Mouse (Mus musculus) MEL-GATA-1-ER (cell line): ENCODE measurements around the gene Pawr.
"Not testable (repeated sequence)": the region's sequence is repeated elsewhere in the genome, so short reads cannot be mapped to it uniquely, and the experiment has no call there.

Experiments used
- DNase-seq: peaks from one replicate; pipeline ENCODE4 v3.0.0-alpha.2; 2012; ENCODE audit warnings: low read depth; ENCODE audit errors: extremely low read depth

The Pawr gene

DNA sequence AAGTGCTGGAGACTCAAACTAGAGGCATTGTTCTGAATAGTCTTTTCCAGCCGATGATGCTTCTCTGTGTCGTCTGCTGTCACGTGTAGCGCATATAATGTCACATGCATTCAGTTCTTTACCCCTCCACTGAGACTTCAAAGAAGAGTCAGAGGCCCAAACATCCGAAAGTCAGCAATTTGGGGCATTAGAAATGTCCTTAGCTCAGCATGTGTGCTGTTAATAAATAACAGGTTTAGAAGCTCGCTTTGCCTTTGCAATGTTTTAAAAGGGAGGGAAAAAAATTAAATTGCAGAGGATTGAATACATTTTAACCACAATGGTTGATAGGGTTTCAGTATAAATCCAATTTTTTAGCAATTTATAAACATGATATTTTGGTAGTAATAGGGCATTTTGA is 18.1 kb upstream of the Pawr start:
- no peak for DNase-seq

DNA sequence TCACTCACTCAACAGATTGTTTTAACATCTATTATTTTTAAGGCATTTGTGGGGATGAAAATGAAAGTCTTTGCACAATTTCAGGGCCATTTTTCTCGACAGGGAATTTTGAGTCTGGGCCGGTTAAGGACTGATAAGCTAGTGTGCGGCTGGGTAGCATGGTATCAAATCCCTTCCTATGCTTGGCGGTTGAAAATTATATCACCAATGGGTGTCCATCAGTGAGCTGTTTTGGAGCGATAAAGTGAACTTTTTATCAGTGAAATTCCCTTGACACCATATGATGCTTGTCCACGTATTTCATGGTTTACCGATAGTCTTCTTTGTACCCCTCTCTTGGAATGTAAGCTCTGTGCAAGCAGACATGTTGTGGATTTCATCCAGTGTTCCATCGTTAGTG is 17.5 kb upstream of the Pawr start:
- no peak for DNase-seq

DNA sequence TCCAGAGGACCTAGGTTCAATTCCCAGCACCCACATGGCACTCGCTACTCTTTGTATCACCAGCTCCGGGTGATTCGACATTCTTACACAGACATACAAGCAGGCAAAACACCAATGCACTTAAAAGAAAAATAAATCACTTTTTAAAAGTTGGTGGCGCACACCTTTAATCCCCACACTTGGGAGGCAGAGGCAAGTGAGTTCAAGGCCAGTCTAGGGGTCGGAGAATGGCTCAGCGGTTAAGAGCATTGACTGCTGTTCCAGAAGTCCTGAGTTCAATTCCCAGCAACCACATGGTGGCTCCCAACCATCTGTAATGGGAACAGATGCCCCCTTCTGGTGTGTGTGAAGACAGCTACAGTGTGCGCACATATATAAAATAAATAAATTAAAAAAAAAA is 16.7 kb upstream of the Pawr start:
- DNase-seq: no peak

DNA sequence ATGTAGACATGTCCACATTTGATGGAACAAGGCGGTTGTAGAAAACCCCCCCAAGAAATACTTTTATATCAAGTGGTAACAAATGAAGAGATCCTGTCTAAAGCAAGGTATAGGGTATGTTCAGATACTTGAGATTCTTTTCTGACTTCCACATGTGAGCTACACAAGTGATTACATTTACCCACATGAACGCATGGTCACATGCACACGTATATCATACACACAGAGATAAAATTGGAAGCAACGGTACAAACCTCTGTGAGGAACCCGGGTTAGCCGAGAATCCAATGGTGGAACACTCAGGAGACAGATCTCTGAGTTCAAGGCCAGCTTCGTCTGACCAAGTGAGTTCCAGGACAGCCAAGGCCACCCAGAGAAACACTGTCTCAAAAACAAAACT is 3.6 kb upstream of the Pawr start:
- no peak for DNase-seq

DNA sequence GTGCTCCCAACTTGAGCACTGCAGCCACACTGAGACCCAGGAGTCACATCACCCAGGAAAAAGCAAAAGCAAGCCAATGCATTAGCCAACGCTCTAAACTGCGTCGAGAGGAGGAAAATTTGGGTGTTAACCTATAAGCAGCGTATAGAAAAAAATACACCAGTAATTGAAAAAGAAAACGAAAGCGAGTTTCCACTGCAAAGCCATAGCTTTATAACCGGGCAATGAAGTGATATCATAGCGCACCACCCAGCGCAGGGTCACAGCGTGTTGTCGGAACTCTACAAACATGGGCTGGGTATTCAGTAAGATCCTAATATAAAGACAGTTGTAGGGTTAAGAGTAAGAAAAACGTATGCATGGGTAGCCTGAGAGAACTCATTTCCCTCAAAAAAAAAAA is 2.9 kb upstream of the Pawr start:
- DNase-seq: no peak

DNA sequence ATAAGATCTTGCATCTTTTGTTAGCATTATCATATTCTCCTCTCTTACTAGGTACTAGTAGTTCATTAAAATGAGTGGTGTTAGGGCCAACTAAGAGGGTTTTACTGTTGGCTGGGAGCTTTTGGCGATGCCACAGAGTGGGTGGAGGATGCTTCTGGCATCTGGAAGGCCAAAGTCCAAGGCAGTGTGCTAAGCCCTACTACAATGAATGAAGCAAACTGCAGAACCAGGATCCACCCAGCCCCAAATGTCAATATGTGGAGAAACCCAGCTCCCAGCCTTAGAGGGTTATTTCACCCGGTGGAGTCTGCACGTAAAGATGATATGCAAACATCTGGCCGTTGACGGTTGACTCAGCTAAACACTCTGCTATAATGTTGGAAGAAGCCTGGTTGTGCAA is 2.1 kb upstream of the Pawr start:
- DNase-seq: no peak

DNA sequence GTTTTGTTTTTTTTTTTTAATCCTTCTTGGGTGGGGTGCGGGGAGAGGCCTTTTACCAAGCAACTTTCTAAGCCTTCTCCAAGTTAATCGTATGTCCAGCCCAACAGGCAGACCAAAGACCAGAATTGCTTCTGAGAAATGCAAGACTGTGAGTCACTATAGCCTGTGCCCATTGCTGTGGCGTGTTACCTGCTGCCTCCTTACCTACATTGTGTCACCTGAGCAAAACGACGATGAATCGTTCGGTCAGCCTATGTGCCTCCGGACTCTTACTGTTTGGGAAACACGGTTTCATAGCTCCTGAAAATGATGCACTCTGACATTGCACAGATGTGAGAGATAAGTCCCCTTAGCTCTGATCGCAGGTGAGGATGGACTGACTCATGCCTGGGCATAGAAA is 957 bp upstream of the Pawr start:
- no peak for DNase-seq

DNA sequence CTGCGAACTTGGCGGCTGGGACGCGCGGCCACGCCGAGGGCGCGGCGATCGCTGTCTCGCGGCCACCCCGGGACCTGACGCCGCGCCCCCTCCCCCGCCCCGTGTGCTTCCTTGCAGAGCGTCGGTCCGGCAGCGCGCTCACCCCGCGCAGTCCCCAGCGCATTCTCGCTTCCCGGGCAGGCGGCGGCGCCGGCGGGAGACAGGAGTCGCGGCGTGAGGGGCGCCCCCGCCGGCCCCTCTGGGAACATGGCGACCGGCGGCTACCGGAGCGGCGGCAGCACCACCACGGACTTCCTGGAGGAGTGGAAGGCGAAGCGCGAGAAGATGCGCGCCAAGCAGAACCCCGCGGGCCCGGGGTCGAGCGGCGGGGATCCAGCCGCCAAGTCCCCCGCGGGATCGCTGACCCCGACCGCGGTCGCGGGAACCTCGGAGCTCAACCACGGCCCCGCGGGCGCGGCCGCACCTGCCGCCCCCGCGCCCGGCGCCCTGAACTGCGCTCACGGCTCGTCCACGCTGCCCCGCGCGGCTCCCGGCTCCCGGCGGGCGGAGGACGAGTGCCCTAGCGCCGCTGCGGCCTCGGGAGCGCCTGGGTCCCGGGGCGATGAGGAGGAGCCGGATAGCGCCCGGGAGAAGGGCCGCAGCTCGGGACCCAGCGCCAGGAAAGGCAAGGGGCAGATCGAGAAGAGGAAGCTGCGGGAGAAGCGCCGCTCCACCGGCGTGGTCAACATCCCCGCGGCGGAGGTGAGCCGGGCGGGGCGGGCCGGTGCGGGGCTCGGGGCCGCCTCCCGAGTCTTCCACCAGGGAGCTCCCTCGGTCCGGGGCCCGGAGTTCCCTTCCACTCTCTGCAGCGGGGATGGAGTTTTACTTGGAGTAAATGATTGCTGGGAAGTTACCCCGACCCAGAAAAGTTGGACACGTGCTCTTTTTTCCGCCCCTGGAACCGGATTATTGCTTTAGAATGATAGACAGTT is 935 bp downstream of the Pawr start:
- no peak for DNase-seq

DNA sequence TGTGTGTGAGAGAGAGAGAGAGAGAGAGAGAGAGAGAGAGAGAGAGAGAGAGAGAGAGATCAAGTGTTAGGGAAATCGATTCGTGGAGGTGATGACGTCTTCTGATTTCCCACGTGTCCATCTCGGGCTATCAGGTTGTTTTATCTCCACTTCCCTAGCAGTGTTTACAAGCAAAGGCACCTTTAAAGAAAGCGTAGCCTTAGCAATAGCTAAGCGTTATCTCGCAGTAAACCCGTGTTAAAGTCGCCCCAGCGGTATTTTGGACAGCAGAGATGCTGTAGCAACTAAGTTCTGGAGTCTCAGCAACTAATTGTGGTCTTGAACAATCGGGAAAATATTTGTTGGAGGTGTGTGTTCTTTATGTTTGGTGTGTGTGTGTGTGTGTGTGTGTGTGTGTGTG is 1.7 kb downstream of the Pawr start:
- DNase-seq: no peak

DNA sequence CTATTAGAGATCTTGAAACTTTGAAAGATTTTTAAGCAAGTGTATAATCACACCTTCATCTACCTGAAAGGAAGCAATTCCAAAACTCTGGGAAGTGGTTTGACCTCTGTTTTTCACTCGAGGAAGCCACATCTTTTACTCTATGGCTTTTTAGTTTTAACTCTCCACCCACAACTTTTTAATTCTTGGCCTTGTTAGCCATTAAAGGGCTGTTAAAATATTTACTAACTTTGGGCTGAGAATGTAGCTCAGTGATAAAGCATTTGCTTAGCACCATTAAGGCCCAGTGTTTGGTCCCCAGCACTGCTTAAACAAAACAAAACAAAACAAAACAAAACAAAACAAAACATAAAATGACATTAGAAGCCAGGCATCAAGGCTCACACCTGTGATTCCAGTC is 2.2 kb downstream of the Pawr start:
- DNase-seq: no peak

DNA sequence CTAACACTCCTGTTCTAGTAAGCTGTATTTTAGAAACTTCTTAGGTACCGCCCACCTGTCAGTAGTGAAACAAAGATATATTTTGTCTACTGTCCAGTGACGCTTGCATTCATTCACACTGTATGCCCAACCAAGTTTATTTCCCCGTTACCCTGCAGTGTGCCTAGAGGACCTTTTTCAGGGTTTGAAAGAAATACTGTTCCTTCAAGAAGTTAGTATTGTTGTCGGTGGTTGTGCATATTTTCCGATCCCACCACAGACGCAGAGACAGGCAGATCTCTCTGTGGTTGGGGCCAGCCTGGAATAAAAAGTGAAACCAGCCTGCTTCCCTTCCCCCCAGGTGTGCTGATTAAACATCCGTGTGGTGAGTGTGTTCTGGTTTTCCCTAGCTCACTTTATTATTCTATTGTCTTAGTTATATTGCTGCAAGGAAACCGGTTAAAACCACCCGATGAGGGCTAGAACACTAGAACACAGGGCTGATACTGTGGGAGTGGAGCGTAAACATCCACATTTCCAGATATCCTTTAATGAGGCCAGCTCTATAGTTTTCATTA is 3.9 kb downstream of the Pawr start:
- no peak for DNase-seq

DNA sequence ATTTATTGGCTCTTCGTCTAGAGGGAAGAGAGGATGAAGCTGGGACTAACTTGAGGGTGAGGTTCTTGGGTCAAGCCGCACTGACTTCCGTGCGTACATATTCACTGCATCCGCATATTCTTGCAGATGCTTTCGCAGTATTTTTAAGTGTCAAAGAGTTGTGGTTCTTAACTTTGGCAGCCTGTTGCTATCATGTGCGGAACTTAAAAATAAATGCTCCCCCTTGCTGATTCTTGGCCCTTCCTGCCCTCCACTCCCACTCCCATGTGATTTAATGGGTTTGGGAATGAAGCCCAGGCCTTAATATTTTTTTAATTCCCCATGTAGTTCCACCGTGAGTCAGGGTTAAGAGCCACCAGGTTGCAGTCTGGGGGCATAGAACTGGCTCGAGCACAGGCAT is 4.7 kb downstream of the Pawr start:
- no peak for DNase-seq

DNA sequence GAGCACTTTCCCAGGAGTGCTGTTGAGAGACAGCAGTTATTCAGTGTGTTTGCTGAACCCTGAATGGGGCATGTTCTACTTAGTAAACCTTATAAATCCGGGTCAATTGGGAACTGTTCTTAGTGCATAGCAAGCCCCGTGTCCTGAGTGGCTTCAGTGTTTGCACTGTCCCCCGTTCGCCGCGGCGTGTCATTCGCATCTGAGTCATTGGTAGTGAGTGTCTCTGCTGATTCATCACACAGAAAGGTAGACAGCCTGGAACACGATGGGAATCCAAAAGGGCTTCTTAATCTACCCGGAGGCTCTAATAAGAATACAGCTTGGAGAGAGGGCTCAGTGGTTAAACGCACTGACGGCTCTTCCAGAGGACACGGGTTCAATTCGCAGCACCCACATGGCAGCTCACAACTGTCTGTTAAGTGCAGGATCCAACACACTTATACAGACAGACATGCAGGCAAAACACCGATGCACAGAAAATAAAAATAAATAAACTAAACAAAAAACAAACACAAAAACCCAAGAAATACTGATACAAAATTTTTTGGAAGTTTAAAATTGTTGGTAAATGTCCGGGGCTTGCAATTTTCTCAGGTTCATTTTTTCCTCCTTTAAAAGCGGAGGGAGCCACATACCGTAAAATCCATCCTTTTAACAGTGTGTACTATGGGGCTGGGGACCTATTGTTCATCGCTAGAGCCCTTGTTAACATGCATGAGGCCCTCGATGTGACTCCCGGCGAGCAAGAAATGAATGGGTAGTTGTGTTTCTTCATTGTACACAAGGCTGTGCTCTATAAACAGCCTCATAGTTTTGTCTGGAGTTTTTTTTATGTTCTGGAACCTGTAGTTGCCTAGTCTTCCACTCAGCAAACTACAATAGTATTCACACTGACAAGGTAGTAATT is 6.4 kb downstream of the Pawr start:
- no peak for DNase-seq

DNA sequence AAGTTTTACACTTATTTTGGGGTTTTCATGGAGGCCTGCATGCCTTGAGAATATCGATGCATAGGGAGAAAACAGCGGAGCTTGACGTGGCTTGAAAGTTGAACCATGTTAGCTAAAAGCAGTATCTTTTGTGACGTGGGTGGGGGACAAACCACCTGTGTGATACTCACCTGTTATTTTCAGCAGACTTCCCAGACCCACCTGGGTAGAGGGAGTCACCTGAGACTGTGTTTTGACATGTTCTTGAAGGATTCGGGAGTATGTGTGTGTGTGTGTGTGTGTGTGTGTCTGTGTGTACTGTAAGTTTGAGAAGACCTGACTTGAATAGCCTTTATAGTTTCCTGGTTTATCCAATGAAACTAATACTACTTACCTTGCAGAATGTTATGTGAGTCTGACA is 7.2 kb downstream of the Pawr start:
- no peak for DNase-seq

DNA sequence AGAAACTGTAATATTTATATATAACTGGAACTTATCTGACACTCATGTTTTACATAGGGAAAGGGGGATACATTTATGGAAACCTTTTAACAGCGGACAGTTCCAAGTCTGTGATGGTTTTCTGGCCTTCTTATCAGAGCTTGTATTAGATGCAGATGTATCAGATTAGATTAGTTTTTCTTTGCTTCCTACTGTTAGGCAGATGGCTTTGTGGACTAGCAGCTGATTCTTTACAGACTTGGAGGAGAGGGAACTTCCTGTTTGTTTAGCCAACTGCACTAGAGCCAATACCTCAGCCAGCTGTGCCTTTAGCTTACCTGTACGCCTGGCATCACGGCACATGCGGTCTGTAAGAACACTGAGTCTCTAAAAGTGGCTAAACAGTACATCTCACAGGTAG is 8.0 kb downstream of the Pawr start:
- DNase-seq: no peak

DNA sequence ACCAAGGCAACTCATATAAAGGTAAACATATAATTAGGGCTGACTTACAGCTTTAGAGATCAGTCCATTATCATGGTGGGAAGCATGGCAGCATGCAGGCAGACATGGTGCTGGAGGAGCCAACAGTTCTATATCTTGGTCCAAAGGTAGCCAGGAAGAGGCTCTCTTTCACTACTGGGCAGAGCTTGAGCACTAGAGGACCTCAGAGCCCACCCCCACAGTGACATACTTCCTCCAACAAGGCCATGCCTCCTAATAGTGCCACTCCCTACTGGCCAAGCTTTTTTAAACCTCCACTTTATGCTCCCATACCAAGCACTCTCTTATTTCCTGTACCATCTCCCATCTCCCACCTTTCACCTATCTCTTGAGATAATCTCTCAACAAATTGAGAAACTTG is 11.8 kb downstream of the Pawr start:
- DNase-seq: no peak

DNA sequence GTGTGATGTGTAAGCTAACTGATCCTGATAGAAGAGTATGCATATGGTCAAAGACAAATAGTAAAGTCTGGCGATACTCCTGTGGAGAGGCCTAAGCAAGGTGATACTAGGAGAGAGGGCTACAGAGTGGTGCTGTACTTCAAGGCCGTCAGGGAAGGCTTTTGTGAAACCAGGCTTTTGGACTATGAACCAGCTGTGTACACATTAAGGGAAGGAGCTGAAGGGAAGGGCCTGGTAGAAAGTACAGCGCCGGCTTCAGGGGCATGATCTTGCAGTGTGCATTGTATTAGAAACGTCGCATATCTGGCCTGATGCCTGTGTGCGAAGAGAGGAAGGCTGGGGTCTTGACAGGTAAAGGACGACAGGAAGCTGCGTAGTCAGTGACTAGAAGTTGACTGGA is 13.2 kb downstream of the Pawr start:
- no peak for DNase-seq

DNA sequence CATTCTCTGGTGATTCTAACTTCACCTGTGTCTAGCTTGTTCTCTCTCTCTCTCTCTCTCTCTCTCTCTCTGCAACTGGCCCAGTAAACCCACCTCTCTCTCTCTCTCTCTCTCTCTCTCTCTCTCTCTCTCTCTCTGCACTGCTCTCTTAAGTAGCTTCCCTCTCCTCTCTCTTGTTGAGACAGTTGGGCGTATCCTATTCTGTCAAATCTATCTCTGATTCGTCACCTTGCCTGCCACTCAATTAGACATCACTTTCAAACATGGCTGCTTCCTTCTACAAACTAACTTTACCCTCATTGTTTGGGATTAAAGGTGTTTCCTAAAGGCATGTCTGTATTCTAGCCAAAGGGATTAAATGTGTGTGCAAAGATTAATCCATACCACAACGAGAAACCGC is 14.4 kb downstream of the Pawr start:
- DNase-seq: not testable (repeated sequence)

DNA sequence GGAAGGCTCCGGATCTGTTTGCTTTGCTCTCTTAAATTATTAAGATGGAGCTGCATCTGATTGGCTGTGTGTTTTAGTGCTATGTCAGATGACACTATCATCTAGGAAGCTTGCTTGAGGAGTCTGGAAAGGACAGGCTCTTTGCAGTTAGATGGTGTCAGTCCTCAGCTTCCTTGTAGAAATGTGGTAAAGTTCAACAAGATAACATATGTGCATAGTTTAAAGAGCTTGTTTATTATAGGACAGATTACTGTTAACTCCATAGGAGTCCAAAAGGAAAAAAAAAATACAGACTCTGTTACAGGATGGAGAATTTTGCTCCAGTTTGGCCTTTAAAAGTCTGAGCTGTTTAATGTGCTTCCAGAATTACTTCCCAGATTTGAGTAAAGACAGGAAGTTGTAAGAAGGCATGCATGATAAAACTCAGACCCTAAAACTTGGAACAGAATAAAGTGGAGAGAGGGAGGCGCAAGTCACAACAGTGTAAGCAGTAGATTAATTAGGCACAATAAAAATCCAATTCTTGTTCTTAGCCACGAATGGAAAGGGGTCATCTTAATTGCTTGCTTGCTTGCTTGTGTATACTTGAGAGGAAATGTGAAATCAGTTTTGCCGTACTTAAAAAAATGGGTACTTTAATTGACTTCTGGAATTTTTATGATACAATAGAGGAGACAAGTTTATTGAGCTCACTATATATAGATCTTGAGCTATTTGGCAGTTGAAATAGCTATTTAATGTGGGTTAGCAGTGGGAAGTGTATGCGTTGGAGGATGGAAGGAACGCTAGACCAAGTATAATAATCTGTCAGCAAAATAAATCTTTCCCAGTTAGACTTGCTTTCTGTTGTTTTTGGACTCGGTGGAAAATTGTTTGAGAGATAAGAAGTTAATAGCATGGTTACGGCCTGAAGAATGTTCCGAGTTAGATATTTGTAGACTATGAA is 18.5 kb downstream of the Pawr start:
- DNase-seq: no peak

DNA sequence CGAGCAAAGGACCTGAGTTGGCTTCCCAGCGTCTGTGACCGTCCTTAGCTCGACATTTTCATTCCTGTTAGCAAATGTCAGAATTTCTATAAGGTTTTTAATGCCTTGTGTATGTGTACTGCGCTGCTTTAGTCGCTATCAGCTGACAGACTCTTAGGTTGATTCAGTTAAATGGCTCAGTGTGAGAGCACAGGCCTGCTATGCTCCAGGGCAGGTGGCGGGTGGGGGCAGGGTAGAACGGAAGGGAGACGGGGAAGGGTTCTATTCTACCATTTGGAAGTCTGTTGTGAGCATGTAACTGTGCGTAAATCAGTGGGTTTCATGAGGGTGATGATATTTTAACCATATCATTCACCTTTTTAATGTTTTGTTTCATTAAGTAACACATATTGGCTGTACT is 21.0 kb downstream of the Pawr start:
- no peak for DNase-seq
